ENCODE assay signal across 24 mouse cellular contexts in genomic region chr3:53292474-53292873, GRCm38 (mm10).
"Had no signal": no experiment of that assay in that cellular context is flagged by ENCODE, and none has a peak within 500 bp of the region (broad histone marks: within the 10 kb centered on the region; RNA-seq: fewer than 3 reads in every experiment).

No protein-coding gene starts in this region.

- H3K27me3 ChIP-seq: intestine, embryonic 15.5 days; limb, embryonic 12.5 days; liver, embryonic 12.5 days; liver, embryonic 15.5 days; midbrain, embryonic 13.5 days; neural tube, embryonic 13.5 days had no signal

- H3K9ac ChIP-seq: intestine, embryonic 15.5 days; limb, embryonic 12.5 days; liver, embryonic 12.5 days; liver, embryonic 15.5 days; midbrain, embryonic 13.5 days; neural tube, embryonic 13.5 days had no signal

- ATAC-seq: intestine, embryonic 15.5 days; liver, embryonic 12.5 days; midbrain, embryonic 13.5 days; midbrain, embryonic 16.5 days had no signal

- DNase-seq: kidney, adult 18-20 months; kidney, postnatal 25 days; layer of hippocampus, adult 9-11 months; layer of hippocampus, postnatal 36 days; liver; lung, adult 18-20 months; retina, postnatal 1 day; right cerebral cortex, postnatal 25 days; spleen, adult 18-20 months; thymus, adult 2 months; thymus, postnatal 14 days; thymus, postnatal 4 days had no signal

- H3K4me3 ChIP-seq: intestine, embryonic 15.5 days; layer of hippocampus, adult 2 months; left cerebral cortex, adult 2 months; limb, embryonic 12.5 days; liver, embryonic 12.5 days; liver, embryonic 15.5 days; midbrain, embryonic 10.5 days; midbrain, embryonic 13.5 days; myocyte; neural tube, embryonic 13.5 days had no signal

- H3K9me3 ChIP-seq: intestine, embryonic 15.5 days; liver, embryonic 12.5 days; liver, embryonic 15.5 days; midbrain, embryonic 10.5 days; midbrain, embryonic 13.5 days; neural tube, embryonic 13.5 days had no signal

- H3K27ac ChIP-seq: intestine, embryonic 15.5 days; layer of hippocampus, adult 2 months; left cerebral cortex, adult 2 months; limb, embryonic 12.5 days; liver, embryonic 12.5 days; liver, embryonic 15.5 days; macrophage; midbrain, embryonic 10.5 days; midbrain, embryonic 13.5 days; neural tube, embryonic 13.5 days had no signal

- H3K4me1 ChIP-seq: liver, embryonic 12.5 days; liver, embryonic 15.5 days had no signal

- H3K4me2 ChIP-seq: intestine, embryonic 15.5 days; limb, embryonic 12.5 days; liver, embryonic 12.5 days; liver, embryonic 15.5 days; midbrain, embryonic 13.5 days; neural tube, embryonic 13.5 days had no signal

- H3K36me3 ChIP-seq: intestine, embryonic 15.5 days; limb, embryonic 12.5 days; liver, embryonic 12.5 days; liver, embryonic 15.5 days; midbrain, embryonic 10.5 days; midbrain, embryonic 13.5 days; neural tube, embryonic 13.5 days had no signal
